Mouse (Mus musculus): ENCODE measurements around the gene Fuz.
A peak's percentile ranks its signal among the peaks of the same experiment; 100 is the strongest.
"Not testable (repeated sequence)": the region's sequence is repeated elsewhere in the genome, so short reads cannot be mapped to it uniquely, and the experiment has no call there.

Gene Fuz

DNA sequence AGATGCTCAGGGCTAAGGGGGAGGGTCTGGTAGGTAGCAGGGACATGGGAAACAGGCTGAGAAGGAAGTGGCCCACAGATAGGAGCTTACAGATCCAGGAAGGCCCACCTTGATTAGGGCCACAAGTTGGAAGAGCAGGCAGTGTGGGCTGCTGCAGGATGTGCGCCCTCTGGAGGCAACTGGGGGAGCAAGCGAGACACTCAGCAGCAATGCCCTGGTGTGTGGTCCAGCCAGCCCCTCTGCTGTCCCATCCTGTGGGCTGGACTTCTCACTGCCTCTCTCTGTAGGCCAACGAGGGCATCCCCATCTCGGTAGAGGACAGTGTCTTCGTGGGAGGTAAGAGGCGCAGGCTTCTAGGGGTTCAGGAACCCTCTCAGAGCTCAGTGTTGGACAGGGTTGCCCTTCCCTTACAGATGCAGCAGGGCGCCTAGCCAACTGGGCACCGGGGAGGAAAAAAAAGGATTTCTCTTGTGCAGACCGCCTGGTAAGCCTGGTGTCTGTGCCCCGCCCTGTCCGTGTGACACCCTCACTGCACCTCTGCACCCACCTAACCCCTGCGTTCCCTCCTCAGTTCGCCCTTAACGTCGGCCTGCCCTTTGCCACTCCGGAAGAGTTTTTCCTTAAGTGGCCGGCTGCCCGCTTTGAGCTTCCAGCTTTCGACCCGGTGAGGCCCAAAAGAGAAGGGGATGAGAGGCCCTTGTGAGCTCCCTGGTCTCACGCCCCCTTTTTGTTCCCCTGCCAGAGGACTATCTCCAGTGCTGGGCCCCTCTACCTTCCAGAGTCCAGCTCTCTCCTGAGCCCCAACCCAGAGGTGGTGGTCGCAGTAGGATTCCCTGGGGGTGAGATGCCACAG, 35.1 kb upstream of the Fuz start:
- peak; percentile 76 for DNase-seq (ENCODE audit: low read depth)

GRCm38 (mm10) chr7:44861429-44861816, 34.5 kb upstream of the Fuz start:
- no peak for DNase-seq (ENCODE audit: low read depth)

DNA sequence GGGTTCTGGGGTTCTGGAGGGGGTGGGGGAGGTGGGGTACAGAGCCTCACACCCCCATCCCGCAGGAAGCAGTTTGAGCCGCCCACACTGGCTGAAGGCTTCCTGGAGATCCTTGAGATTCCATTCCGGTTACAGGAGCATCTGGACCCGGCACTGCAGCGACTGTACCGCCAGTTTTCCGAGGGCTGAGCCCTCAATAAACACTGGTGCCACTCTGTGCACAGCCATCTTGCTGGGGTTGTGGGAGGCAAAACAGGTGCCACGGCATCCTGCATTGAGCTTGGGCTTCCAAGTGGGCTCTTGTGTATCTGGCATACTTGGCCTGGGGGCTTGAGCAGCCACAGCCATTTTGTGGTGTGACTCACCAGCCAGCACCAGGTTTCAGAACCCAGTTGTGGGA, 33.4 kb upstream of the Fuz start:
- no peak for DNase-seq (ENCODE audit: low read depth)

DNA sequence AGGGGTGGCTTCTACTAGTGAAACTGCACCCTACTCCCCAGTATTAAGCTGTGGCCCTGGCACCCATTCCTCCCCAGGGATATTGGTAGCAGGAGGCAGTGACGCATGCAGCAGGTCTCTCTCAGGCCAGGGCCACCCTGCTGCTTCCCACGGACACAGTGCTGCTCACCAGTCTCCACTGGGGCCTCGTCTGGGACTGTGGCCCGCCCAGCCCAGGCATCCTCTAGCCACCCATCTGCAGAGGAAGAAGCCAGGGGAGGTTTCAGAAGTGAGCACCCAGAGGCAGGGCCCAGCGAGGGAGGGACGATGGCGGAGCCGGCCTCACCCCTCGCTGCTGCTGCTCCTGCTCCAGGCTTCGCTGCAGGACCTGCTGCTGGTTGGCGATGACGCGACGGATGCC, 32.7 kb upstream of the Fuz start:
- DNase-seq (ENCODE audit: low read depth), result no peak

GRCm38 (mm10) chr7:44863982-44864494, 31.8 kb upstream of the Fuz start:
- DNase-seq (ENCODE audit: low read depth), result no peak

DNA sequence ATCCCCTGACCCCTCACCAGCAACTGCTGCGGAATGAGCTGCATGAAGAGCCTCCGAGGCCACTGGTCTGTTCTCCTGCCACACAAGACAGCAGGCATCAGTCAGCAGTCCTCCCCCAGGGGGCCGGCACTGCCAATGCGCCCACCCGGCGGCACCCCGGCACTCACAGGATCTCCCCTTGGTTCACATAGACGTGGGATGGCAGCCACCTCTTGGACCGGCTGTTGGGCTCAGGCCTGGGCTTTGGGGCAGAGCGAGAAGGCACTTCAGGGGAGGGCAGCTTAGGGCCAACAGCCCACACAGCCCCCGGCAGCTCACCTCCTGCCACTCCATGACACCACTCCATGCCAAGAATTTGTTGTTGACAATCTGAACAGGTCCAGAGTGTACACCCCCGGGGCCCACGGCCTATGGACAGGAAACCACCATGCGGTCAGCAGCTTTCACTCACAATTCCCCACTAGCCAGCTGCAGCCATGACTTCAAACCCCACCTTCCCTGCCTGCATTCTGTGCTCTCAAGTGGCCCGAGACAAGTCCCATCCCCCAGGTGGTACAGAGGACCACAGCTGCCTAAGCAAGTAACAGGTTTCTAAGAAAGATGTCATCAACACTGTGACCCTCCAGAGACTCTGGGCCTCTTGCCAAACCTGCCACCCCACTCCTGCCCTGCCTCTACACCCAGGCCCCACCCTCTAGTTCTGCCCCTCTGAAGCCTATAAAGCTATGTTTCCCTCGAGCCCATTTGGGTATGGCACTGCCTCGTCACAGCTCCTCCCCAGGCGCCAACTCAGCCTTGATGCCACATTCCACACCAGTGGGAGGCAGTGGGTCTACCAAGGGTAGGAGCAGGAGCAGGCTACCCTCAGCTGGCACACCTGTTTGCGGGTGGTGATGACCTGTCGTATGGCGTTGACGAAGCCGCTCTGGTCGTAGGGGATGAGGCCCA, 31.0 kb upstream of the Fuz start:
- no peak for DNase-seq (ENCODE audit: low read depth)

DNA sequence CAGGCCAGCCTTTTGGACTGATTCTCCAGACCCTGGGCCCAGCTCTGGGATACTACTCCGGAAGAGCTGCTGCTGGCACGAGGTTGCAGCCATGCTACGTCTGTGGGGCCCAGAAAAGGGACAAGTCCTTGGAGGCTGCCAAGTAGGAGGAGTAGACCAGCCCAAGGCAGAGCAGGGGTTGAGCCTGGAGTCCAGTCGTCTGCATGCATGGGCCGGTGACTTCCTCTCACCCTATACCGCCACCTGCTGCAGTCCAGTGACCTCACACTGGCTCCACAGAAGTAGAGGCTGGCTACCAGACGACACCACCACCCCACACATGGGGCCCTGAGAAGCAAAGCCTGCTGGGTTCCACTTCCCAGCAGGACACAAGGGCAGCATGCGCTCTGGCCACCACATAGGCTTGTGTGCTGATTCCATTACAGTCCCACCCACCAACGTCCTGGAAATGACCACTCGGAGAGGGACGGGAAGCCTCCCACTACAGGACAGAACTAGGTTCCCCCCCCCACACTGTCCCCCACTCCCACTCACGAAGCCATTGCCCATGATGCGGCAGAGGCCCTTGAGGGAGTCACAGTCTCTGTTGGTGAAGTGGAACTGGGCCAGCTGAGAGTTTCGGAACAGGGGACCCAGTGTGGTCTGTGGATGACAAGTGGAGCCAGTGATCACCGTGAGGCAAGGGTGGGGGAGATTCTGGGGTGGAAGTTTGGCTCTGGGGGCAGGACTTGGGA, 29.4 kb upstream of the Fuz start:
- DNase-seq (ENCODE audit: low read depth), result no peak

DNA sequence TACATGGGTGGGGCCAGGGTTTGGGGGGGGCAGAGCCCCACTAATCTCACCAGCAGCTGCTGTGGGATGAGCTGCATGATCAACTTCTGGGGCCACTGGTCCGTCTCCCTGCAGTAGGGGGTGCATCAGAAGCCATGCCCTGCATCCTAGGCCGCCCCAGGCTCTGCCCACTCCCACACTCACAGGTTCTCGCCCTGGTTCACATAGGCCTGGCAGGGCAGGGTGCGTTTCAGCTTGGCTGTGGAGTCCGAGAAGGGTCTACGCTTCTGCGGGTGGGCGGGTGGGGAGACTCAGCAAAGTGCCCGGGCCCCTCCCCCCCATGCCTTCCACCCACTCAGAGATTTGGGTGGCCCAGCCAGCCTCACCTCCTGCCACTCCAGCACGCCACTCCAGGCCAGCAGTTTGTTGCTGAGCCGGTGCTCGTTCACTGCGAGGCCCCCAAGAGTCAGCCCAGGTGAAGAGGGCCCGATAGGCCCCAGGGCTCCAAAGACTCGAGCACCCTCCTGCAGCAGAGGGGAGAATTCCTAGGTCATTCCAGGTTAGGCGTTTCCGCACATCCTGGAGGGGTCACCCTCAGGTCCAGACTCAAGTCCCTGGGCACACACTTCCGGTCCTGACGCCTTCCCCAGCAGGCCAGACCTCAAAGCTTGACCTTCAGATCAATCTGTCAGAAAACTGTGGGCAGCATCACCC, 28.7 kb upstream of the Fuz start:
- no peak for DNase-seq (ENCODE audit: low read depth)

- no peak for DNase-seq (ENCODE audit: low read depth)
Measured at GRCm38 (mm10) chr7:44867802-44868201, 28.1 kb upstream of the Fuz start.

GRCm38 (mm10) chr7:44868465-44868864, 27.4 kb upstream of the Fuz start:
- no peak for DNase-seq (ENCODE audit: low read depth)

DNA sequence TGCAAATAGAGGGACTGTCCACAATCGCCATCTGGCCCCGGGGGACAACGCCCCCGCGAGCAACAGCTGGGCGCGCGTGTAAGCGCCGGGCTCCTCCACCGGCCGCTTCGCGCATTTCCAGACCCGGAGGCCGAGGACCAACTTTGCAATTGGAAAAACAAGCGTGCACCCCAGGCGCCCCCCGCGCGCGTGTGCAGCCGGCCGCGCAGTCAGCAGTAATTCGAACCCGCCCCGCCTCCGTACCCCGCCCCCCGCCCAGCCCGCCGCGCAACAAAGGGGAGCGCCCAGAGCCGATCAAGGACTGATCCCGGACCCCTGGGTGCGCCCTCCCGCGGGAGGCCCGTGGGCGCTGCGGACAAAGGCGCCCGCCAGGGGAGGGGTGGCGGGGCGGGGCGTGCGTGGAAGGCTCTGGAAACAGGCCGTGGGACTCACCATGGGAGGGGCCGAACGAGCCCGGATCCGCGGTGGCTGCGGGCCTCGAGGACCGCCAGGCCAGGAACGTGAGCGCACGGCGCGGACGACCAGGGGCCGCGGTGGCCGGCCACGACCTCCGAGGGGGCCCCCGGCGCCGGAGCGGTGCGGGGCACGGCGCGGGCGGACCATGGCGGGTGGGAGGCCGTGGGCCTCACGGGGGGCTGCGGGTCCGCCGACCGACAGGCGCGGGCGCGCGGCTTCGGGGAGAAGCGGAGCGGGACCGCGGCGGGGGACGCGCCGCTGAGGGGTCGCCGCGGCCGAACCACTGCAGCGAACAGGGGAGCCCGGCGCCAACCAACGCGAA, 26.8 kb upstream of the Fuz start:
- DNase-seq (ENCODE audit: low read depth), result peak; percentile 57

- DNase-seq (ENCODE audit: low read depth), result peak; percentile 87
Measured at GRCm38 (mm10) chr7:44869697-44870528, 26.0 kb upstream of the Fuz start, which contains the start of gene Ptov1. Gene Ptov1 (minus strand): TSS chr7:44869788.

- no peak for DNase-seq (ENCODE audit: low read depth)
Measured at GRCm38 (mm10) chr7:44870614-44871013, 25.3 kb upstream of the Fuz start.

- no peak for DNase-seq (ENCODE audit: low read depth)
Measured at GRCm38 (mm10) chr7:44871181-44871580, 24.7 kb upstream of the Fuz start.

DNA sequence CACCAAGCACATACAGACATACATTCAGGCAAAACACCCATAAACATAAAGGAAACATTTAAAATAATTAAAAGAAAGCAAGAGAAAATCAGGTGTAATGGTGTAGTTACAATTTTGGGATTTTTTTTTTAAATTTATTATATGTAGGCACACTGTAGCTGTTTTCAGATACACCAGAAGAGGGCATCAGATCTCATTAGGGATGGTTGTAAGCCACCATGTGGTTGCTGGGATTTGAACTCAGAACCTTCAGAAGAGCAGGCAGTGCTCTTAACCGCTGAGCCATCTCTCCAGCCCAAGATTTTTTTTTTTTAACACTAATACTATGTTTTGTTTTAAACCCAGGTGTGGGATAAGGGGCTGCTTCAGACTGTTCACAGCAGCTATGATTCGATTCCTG, 24.1 kb upstream of the Fuz start:
- DNase-seq (ENCODE audit: low read depth), result not testable (repeated sequence)

- DNase-seq (ENCODE audit: low read depth), result no peak
Measured at GRCm38 (mm10) chr7:44877833-44878232, 18.0 kb upstream of the Fuz start.

DNA sequence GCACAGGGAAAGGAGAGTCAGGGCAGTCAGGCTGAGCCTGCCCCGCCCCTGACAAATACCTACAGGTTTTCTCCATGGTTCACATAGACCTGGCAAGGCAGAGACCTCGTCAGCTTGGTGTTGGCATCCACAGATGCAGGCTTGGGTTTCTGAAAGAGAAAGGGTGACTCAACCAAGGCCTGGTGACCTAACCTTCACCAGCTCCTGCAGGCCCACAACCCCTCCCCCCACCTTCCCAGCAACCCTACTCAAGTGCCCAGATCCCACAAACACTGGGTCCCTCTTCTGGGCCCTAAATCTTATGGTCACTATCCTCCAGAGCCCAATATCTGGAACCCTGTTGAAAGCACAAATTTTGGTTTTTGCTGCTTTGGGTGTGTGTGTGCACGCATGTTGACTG, 12.8 kb upstream of the Fuz start:
- DNase-seq (ENCODE audit: low read depth), result no peak

- no peak for DNase-seq (ENCODE audit: low read depth)
Measured at GRCm38 (mm10) chr7:44884637-44885036, 11.2 kb upstream of the Fuz start.

DNA sequence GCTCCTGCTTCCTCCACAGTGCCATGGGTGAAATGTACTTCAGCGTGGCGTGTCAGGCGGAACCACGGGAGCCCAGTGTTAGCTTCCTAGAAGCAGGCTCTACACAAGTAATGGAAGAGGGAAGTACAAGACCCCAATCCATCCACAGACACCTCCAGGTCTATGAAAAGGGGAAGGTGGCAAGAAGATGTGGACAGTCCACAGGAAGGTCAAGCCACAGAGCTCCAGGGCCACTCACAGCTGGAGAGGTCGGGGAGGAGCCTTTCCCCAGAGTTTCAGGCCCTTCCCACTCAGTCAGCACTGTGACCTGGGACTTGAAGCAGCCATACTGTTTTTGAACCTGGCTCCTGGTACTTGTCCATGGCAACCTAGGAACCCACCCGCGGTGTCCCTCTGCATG, 8.9 kb upstream of the Fuz start:
- DNase-seq (ENCODE audit: low read depth), result no peak

Measured in naive thymus-derived CD4-positive, alpha-beta T cell, adult 2 months (primary cell).